Mouse (Mus musculus) adrenal gland, postnatal 10 days (tissue): ENCODE measurements around the gene Sema4f. TPM values are rescaled to one million over a fixed set of nuclear protein-coding genes. Genes with fewer than 3 reads are reported as not detected.

Experiments used
- DNase-seq: peaks from one replicate; pipeline ENCODE4 v3.0.0; 2021; ENCODE audit warnings: mixed read lengths
- long read RNA-seq, 2 experiments: library from polyadenylated mRNA; stranded (forward); transcript quantifications; one replicate each; pipeline ENCODE4 v2.0.0; 2021
- total RNA-seq, 2 experiments: library from RNA; stranded (reverse); gene quantifications; 2 replicates each; pipeline ENCODE4 v1.2.3; 2021

Gene Sema4f
- 1 to 10 TPM; 1.0 to 2.8 TPM for total RNA-seq
- long read RNA-seq, experiment 1, full-length matches to known transcripts: 3 of 4 reads
- long read RNA-seq, experiment 1, partial matches to known transcripts: 0 of 4 reads
- long read RNA-seq, experiment 1, other reads (novel, unspliced or antisense): 1 of 4 reads
- long read RNA-seq, experiment 2, full-length matches to known transcripts: 2 of 2 reads
- long read RNA-seq, experiment 2, partial matches to known transcripts: 0 of 2 reads
- long read RNA-seq, experiment 2, other reads (novel, unspliced or antisense): 0 of 2 reads

- peak; percentile 63 for DNase-seq
These were observed at the start of gene Sema4f for GRCm38 (mm10) chr6:82939167-82939912. Sema4f (minus strand) TSS chr6:82939769.

GRCm38 (mm10) chr6:82987411-82987971 is 47.9 kb upstream of the Sema4f start:
- no peak for DNase-seq

- DNase-seq: peak; percentile 67
These were observed 31.5 kb upstream of the Sema4f start for GRCm38 (mm10) chr6:82971031-82971430.

GRCm38 (mm10) chr6:82969249-82970084 is 29.9 kb upstream of the Sema4f start:
- DNase-seq: no peak

GRCm38 (mm10) chr6:82961664-82962063 is 22.1 kb upstream of the Sema4f start:
- no peak for DNase-seq

GRCm38 (mm10) chr6:82956553-82957251 is 17.1 kb upstream of the Sema4f start:
- DNase-seq: no peak

- DNase-seq: no peak
These were observed 7.1 kb upstream of the Sema4f start, which contains the start of gene M1ap for GRCm38 (mm10) chr6:82946651-82947050. M1ap (plus strand) TSS chr6:82946902.

GRCm38 (mm10) chr6:82945750-82946149 is 6.2 kb upstream of the Sema4f start:
- DNase-seq: no peak

GRCm38 (mm10) chr6:82940765-82941164 is 1.2 kb upstream of the Sema4f start:
- no peak for DNase-seq

- no peak for DNase-seq
These were observed 4.8 kb downstream of the Sema4f start for GRCm38 (mm10) chr6:82934616-82935230.

- no peak for DNase-seq
These were observed 12.0 kb downstream of the Sema4f start for GRCm38 (mm10) chr6:82927617-82928016.

GRCm38 (mm10) chr6:82926528-82926927 is 13.0 kb downstream of the Sema4f start:
- DNase-seq: no peak

GRCm38 (mm10) chr6:82926106-82926505 is 13.5 kb downstream of the Sema4f start:
- no peak for DNase-seq

GRCm38 (mm10) chr6:82925005-82925404 is 14.6 kb downstream of the Sema4f start:
- no peak for DNase-seq

GRCm38 (mm10) chr6:82921426-82922224 is 17.9 kb downstream of the Sema4f start:
- no peak for DNase-seq

- DNase-seq: no peak
These were observed 20.0 kb downstream of the Sema4f start for GRCm38 (mm10) chr6:82919520-82919919.

- no peak for DNase-seq
These were observed 21.2 kb downstream of the Sema4f start for GRCm38 (mm10) chr6:82918371-82918770.

GRCm38 (mm10) chr6:82917778-82918129 is 21.8 kb downstream of the Sema4f start:
- peak; percentile 71 for DNase-seq

- DNase-seq: no peak
These were observed 22.3 kb downstream of the Sema4f start for GRCm38 (mm10) chr6:82917076-82917777.

- no peak for DNase-seq
These were observed 23.1 kb downstream of the Sema4f start for GRCm38 (mm10) chr6:82916459-82916858.
